Comparison of ENCODE assay signal across 8 mouse cellular contexts in the genomic region with DNA sequence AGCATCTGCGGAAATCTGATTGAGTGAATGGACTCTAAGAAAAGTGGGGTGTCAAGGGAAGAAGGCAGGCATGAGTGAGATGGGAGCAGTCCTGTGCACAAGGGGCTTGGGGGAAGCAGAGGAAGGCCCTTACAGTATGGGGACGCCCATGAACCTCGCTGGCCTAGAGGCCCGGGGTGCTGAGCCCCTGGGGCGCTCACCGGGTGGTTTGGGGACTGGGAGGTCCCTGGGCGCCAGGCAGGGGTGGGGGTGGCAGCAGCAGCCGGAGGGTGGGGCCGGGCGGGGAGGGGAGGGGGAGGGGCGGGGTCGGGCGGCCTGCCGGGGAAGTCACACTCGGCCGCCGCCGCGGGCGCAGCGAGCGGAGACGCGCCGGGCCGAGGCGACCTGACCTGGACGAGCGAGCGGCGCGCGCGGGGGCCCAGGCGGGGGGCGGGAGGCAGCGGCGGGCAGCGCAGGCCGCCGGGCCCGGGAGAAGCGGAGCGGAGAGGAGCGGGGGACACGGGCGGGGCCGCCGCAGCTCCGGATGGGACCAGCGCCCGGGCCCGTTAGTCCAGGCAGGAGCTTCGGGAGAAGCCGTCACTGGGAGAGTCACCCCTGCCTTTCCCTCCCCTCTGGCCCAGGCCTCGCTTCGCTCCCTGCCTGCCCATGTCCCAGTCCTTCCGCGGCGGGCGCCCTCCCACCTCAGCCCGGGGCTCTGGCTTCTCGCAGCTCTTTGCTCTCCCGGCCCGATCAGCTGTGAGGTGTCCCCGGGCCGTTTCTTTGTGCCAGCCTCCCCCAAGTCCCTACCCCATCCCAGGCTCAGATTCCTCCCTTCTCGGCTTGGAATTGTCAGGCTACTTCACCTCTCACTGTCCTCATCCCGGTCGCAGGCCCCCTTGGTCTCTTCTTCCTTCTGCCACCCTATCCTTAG. TPM values are rescaled to one million over a fixed set of nuclear protein-coding genes. Genes with fewer than 3 reads are reported as not detected.
DNase-seq lines count a peak whose midpoint lies in the region; ATAC-seq and TF ChIP-seq lines count a peak whose summit lies in the region.

A gene (plus strand): TSS at position 890 of the 910 bp plus-strand sequence.

- peak; percentile 38 to 44 for DNase-seq in left cerebral cortex, adult 2 months (ENCODE audit: extremely low spot score in 1 of 2, low spot score in 2 of 2)
- DNase-seq in left cerebral cortex, adult 11 months (ENCODE audit: low spot score), result no peak
- peak; percentile 65 to 78 for DNase-seq in cerebellum, adult 18-20 months
- peak; percentile 13 for DNase-seq in forelimb bud, embryonic 11.5 days (ENCODE audit: low read depth, low spot score)
- DNase-seq in hindbrain, embryonic 11.5 days (ENCODE audit: low spot score), result peak; percentile 71
- peak; percentile 46 to 60 for DNase-seq in left cerebral cortex, postnatal 36 days (ENCODE audit: low spot score in 2 of 2)
- peak; percentile 95 for DNase-seq in midbrain, embryonic 11.5 days (ENCODE audit: low spot score, missing footprints)
- peak; percentile 46 for DNase-seq in stomach, postnatal 0 days (ENCODE audit: low spot score)

- no peaks in the 10 kb centered on the region for H3K36me3 ChIP-seq in hindbrain, embryonic 11.5 days (ENCODE audit: control insufficient read depth, insufficient read depth, low read length)
- no peaks in the 10 kb centered on the region for H3K36me3 ChIP-seq in midbrain, embryonic 11.5 days (ENCODE audit: control insufficient read depth, insufficient read depth, low read length)
- no peaks in the 10 kb centered on the region for H3K36me3 ChIP-seq in stomach, postnatal 0 days (ENCODE audit: control insufficient read depth, insufficient read depth, low read length)

- H3K4me2 ChIP-seq in hindbrain, embryonic 11.5 days (replicated peaks; ENCODE audit: low read depth, low read length), result peak within 1 kb of the TSS; percentile 88
- H3K4me2 ChIP-seq in midbrain, embryonic 11.5 days, result peak within 1 kb of the TSS; percentile 81
- H3K4me2 ChIP-seq in stomach, postnatal 0 days (replicated peaks; ENCODE audit: low read depth), result peak within 1 kb of the TSS; percentile 79

- H3K4me3 ChIP-seq in left cerebral cortex, adult 2 months, result peak within 1 kb of the TSS; percentile 78
- peak within 1 kb of the TSS; percentile 55 for H3K4me3 ChIP-seq in hindbrain, embryonic 11.5 days (ENCODE audit: low read depth, low read length)
- peak within 1 kb of the TSS; percentile 60 for H3K4me3 ChIP-seq in midbrain, embryonic 11.5 days (ENCODE audit: low read depth, low read length)
- peak within 1 kb of the TSS; percentile 65 for H3K4me3 ChIP-seq in stomach, postnatal 0 days (ENCODE audit: low read depth, low read length)

- WGBS in hindbrain, embryonic 11.5 days, result under 1% methylated on average over 33 of the region's 70 CpGs
- 1% methylated on average over 33 of the region's 70 CpGs for WGBS in midbrain, embryonic 11.5 days
- 2% methylated on average over 54 of the region's 70 CpGs for WGBS in stomach, postnatal 0 days

- peak; percentile 50 for ATAC-seq in hindbrain, embryonic 11.5 days (ENCODE audit: low FRiP score)
- peak; percentile 56 for ATAC-seq in midbrain, embryonic 11.5 days (ENCODE audit: low FRiP score)
- peak; percentile 52; the same call in 1 of the 2 replicates for ATAC-seq in stomach, postnatal 0 days (ENCODE audit: low FRiP score, low TSS enrichment)

- peaks cover 4% of the 10 kb centered on the region; the same call in 1 of the 2 replicates for H3K27me3 ChIP-seq in hindbrain, embryonic 11.5 days (ENCODE audit: control insufficient read depth, insufficient read depth, low read length)
- peaks cover 13% of the 10 kb centered on the region for H3K27me3 ChIP-seq in midbrain, embryonic 11.5 days (ENCODE audit: control insufficient read depth, insufficient read depth, low read length)
- peaks cover 3% of the 10 kb centered on the region; the same call in 1 of the 2 replicates for H3K27me3 ChIP-seq in stomach, postnatal 0 days (ENCODE audit: control insufficient read depth, insufficient read depth, low read length)

- intact Hi-C loops in left cerebral cortex, adult 2 months (cut with DNase I), result loop anchor here (1.0 to 2.0 kb wide), 2 partner anchors 37 to 230 kb away; a partner anchor contains a TSS
- intact Hi-C loops in left cerebral cortex, postnatal 36 days (cut with DNase I), result loop anchor here (2.0 kb wide), 2 partner anchors 26 to 36 kb away; a partner anchor contains a TSS

- no peak for TF ChIP-seq CTCF in left cerebral cortex, adult 2 months (IDR thresholded peaks at IDR 0.05)
- TF ChIP-seq CTCF in stomach, postnatal 0 days (IDR thresholded peaks at IDR 0.05; ENCODE audit: low read depth), result no peak

- peak within 1 kb of the TSS; percentile 88 for H3K27ac ChIP-seq in left cerebral cortex, adult 2 months
- peak within 1 kb of the TSS; percentile 87 for H3K27ac ChIP-seq in hindbrain, embryonic 11.5 days (ENCODE audit: low read depth, low read length)
- H3K27ac ChIP-seq in midbrain, embryonic 11.5 days (ENCODE audit: low read depth, low read length), result peak within 1 kb of the TSS; percentile 65
- peak within 1 kb of the TSS; percentile 92 for H3K27ac ChIP-seq in stomach, postnatal 0 days (replicated peaks)

- H3K4me1 ChIP-seq in hindbrain, embryonic 11.5 days (replicated peaks; ENCODE audit: control insufficient read depth, insufficient read depth, low read length), result peaks cover 14% of the 10 kb centered on the region
- H3K4me1 ChIP-seq in midbrain, embryonic 11.5 days (ENCODE audit: control insufficient read depth, insufficient read depth, low read length), result peaks cover 21% of the 10 kb centered on the region
- H3K4me1 ChIP-seq in stomach, postnatal 0 days (replicated peaks; ENCODE audit: control insufficient read depth, insufficient read depth), result peaks cover 8% of the 10 kb centered on the region; the same call in 1 of the 2 replicates

- H3K9me3 ChIP-seq in hindbrain, embryonic 11.5 days (ENCODE audit: control insufficient read depth, low read length), result no peaks in the 10 kb centered on the region
- no peaks in the 10 kb centered on the region for H3K9me3 ChIP-seq in midbrain, embryonic 11.5 days (ENCODE audit: control insufficient read depth, low read length)
- no peaks in the 10 kb centered on the region for H3K9me3 ChIP-seq in stomach, postnatal 0 days (ENCODE audit: control insufficient read depth, low read length)

- H3K9ac ChIP-seq in hindbrain, embryonic 11.5 days (ENCODE audit: low read depth, low read length), result peak within 1 kb of the TSS; percentile 93
- peak within 1 kb of the TSS; percentile 89 for H3K9ac ChIP-seq in midbrain, embryonic 11.5 days (ENCODE audit: low read length)
- peak within 1 kb of the TSS; percentile 76 for H3K9ac ChIP-seq in stomach, postnatal 0 days (ENCODE audit: low read length)

- TF ChIP-seq EP300 in stomach, postnatal 0 days (optimal IDR thresholded peaks at IDR 0.05), result no peak

RNA-seq across cellular contexts. Expression of the gene that starts here (rescaled TPM):
- total RNA-seq in left cerebral cortex, adult 2 months (2021), result 10 to 100 TPM; 60.9 to 62.0 TPM
- polyA plus RNA-seq in hindbrain, embryonic 11.5 days (2014; fragmentation: Nextera tagmentation; extraction: Ambion mirVana), result 19.9 and 25.5 TPM in 2 replicates
- total RNA-seq in left cerebral cortex, postnatal 36 days (2021), result 10 to 100 TPM; 46.4 to 62.2 TPM
- polyA plus RNA-seq in midbrain, embryonic 11.5 days (2014; fragmentation: Nextera tagmentation; extraction: Ambion mirVana), result 14.0 and 15.5 TPM in 2 replicates
- 4.8 and 6.7 TPM in 2 replicates for polyA plus RNA-seq in stomach, postnatal 0 days (2015; fragmentation: Nextera tagmentation; extraction: Ambion mirVana)
